10 mouse cellular contexts compared by ENCODE assay signal in the genomic region with DNA sequence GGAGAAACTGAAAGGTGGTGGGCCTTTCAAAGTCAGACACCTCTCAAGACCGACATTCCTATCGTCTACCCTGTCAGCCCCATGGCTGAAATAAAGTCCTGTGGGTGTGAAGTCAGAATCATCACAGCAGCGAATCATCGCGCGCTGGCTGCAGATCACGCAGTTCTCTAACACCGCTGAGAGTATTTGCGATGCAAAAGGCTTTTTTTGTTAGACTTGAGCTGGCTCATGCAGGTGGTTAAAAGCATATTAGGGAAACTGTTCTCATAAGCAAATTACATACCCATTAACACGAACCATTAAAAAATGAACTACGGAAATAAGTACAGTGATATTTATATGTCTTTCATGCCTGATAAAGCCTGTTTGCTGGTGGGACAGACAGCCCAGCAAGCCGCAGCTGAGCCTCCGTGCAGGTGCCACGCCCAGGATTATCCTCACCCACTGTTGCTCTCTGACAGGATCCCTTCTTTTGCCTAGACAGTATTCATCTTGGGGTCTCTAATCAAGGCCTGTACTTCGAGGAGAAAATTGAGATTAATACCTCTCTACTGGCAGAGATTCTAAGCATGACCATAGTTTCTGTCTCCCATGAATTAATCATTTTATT.
"Had no signal": no experiment of that assay in that cellular context is flagged by ENCODE, and none has a peak within 500 bp of the region (broad histone marks: within the 10 kb centered on the region; RNA-seq: fewer than 3 reads in every experiment).

No protein-coding gene starts in this region.

- H3K4me1 ChIP-seq: midbrain, embryonic 10.5 days had no signal

- H3K36me3 ChIP-seq: kidney, embryonic 15.5 days; liver, embryonic 15.5 days; midbrain, embryonic 10.5 days; neural tube, embryonic 15.5 days had no signal

- DNase-seq: left cerebral cortex, postnatal 4 days; lung, adult 2 months; midbrain, embryonic 14.5 days; right cerebral cortex, postnatal 4 days had no signal

- H3K27ac ChIP-seq: kidney, embryonic 15.5 days; liver, embryonic 15.5 days; midbrain, embryonic 10.5 days; neural tube, embryonic 15.5 days; stomach, postnatal 0 days had no signal

- H3K4me3 ChIP-seq: kidney, embryonic 15.5 days; liver, embryonic 15.5 days; midbrain, embryonic 10.5 days; myocyte; neural tube, embryonic 15.5 days had no signal

- H3K9ac ChIP-seq: kidney, embryonic 15.5 days; liver, embryonic 15.5 days; neural tube, embryonic 15.5 days had no signal

- H3K9me3 ChIP-seq: kidney, embryonic 15.5 days; liver, embryonic 15.5 days; midbrain, embryonic 10.5 days; neural tube, embryonic 15.5 days had no signal

- H3K27me3 ChIP-seq: kidney, embryonic 15.5 days; liver, embryonic 15.5 days; neural tube, embryonic 15.5 days had no signal
